Mouse (Mus musculus): ENCODE measurements around the gene Fra10ac1. TPM values are rescaled to one million over a fixed set of nuclear protein-coding genes. Genes with fewer than 3 reads are reported as not detected.

Fra10ac1 gene
- polyA plus RNA-seq (2012; rRNA removed): 0.33 and 1.0 TPM in 2 replicates

GRCm38 (mm10) chr19:38223905-38224684 is at the start of gene Fra10ac1:
Gene Fra10ac1 (minus strand): TSS chr19:38224156.

GRCm38 (mm10) chr19:38264505-38265500 is 40.8 kb upstream of the Fra10ac1 start, which contains the start of gene Lgi1:
Gene Lgi1 (plus strand): TSS chr19:38264536.

Other genes with a start within 250 kb of the Fra10ac1 start
- 7.1 TPM in 2 replicates for gene Myof, start 180.6 kb downstream of the Fra10ac1 start, polyA plus RNA-seq (2012; rRNA removed)
- 0.61 and 0.84 TPM in 2 replicates for gene Cep55, start 169.1 kb downstream of the Fra10ac1 start, polyA plus RNA-seq (2012; rRNA removed)
- gene Ffar4, start 127.1 kb downstream of the Fra10ac1 start, polyA plus RNA-seq (2012; rRNA removed): 2.4 and 5.5 TPM in 2 replicates
- gene Rbp4, start 98.9 kb downstream of the Fra10ac1 start, polyA plus RNA-seq (2012; rRNA removed): 8.1 and 10.7 TPM in 2 replicates
- gene Pde6c, start 91.4 kb downstream of the Fra10ac1 start, polyA plus RNA-seq (2012; rRNA removed): not detected in 2 replicates
- gene Lgi1, start 40.4 kb upstream of the Fra10ac1 start, polyA plus RNA-seq (2012; rRNA removed): 0.03 and 0.09 TPM in 2 replicates
- 8.1 and 16.1 TPM in 2 replicates for gene Slc35g1, start 171.8 kb upstream of the Fra10ac1 start, polyA plus RNA-seq (2012; rRNA removed)